Mouse (Mus musculus): ENCODE measurements around the gene Slc17a8.
"Not testable (repeated sequence)": the region's sequence is repeated elsewhere in the genome, so short reads cannot be mapped to it uniquely, and the experiment has no call there.

The Slc17a8 gene

GRCm38 (mm10) chr10:89588708-89589107 lies 32.3 kb downstream of the Slc17a8 start:
- no peak for DNase-seq

- DNase-seq, result no peak
Measured at GRCm38 (mm10) chr10:89584709-89585108, 36.3 kb downstream of the Slc17a8 start.

GRCm38 (mm10) chr10:89578801-89579200 lies 42.3 kb downstream of the Slc17a8 start:
- no peak for DNase-seq

GRCm38 (mm10) chr10:89577666-89578065 lies 43.4 kb downstream of the Slc17a8 start:
- no peak for DNase-seq

- DNase-seq, result no peak
Measured at GRCm38 (mm10) chr10:89573421-89573820, 47.6 kb downstream of the Slc17a8 start.

GRCm38 (mm10) chr10:89572946-89573345 lies 48.1 kb downstream of the Slc17a8 start:
- no peak for DNase-seq

- no peak for DNase-seq
Measured at GRCm38 (mm10) chr10:89567391-89567790, 53.7 kb downstream of the Slc17a8 start.

GRCm38 (mm10) chr10:89565301-89566022 lies 55.6 kb downstream of the Slc17a8 start:
- DNase-seq, result no peak

GRCm38 (mm10) chr10:89562113-89562512 lies 58.9 kb downstream of the Slc17a8 start:
- no peak for DNase-seq

- DNase-seq, result no peak
Measured at GRCm38 (mm10) chr10:89559351-89559750, 61.7 kb downstream of the Slc17a8 start.

- not testable (repeated sequence) for DNase-seq
Measured at GRCm38 (mm10) chr10:89554885-89555284, 66.2 kb downstream of the Slc17a8 start.

GRCm38 (mm10) chr10:89553855-89554254 lies 67.2 kb downstream of the Slc17a8 start:
- DNase-seq, result not testable (repeated sequence)

- DNase-seq, result no peak
Measured at GRCm38 (mm10) chr10:89553015-89553414, 68.0 kb downstream of the Slc17a8 start.

- no peak for DNase-seq
Measured at GRCm38 (mm10) chr10:89551657-89552056, 69.4 kb downstream of the Slc17a8 start.

GRCm38 (mm10) chr10:89548028-89548427 lies 73.0 kb downstream of the Slc17a8 start:
- no peak for DNase-seq

- DNase-seq, result no peak
Measured at GRCm38 (mm10) chr10:89546989-89547388, 74.1 kb downstream of the Slc17a8 start.

- no peak for DNase-seq
Measured at GRCm38 (mm10) chr10:89543867-89544266, 77.2 kb downstream of the Slc17a8 start.

GRCm38 (mm10) chr10:89542321-89542720 lies 78.7 kb downstream of the Slc17a8 start:
- no peak for DNase-seq

GRCm38 (mm10) chr10:89532929-89533727 lies 87.9 kb downstream of the Slc17a8 start, which contains the start of gene Nr1h4:
Gene Nr1h4 (minus strand): TSS chr10:89533585.
- DNase-seq, result peak; percentile 44 to 62

GRCm38 (mm10) chr10:89532451-89532850 lies 88.6 kb downstream of the Slc17a8 start:
- DNase-seq, result no peak

GRCm38 (mm10) chr10:89531976-89532375 lies 89.1 kb downstream of the Slc17a8 start:
- peak in 1 of 2 experiments; percentile 9 for DNase-seq

GRCm38 (mm10) chr10:89531194-89531634 lies 89.8 kb downstream of the Slc17a8 start:
- DNase-seq, result no peak

- DNase-seq, result no peak
Measured at GRCm38 (mm10) chr10:89527054-89527453, 94.0 kb downstream of the Slc17a8 start.

GRCm38 (mm10) chr10:89525823-89526222 lies 95.2 kb downstream of the Slc17a8 start:
- DNase-seq, result no peak

Data from cerebellum, postnatal 36 days (tissue).